Comparison of ENCODE assay signal across 9 mouse cellular contexts in the genomic region with DNA sequence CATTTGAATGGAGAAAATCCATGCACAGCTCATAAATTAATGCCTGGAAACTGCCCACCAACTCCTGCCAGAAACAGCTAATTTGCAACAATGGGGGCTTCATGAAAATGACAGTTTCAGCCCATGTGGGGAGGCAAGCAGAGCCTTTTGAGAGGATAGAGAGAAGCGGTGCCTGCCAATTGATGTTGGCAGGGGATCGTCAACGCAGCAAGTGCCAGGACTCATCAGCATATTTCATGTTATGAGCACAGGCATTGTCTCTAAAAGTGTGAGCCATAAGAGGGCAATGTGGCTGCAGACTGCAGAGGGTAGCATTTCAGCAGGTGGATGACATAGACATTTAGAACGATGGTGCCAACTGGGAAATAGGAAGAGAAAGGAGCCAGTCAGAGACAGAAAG.
A peak's percentile ranks its signal among the peaks of the same experiment; 100 is the strongest.
DNase-seq lines count a peak whose midpoint lies in the region; ATAC-seq lines count a peak whose summit lies in the region.
"Had no signal": no experiment of that assay in that cellular context is flagged by ENCODE, and none has a peak within 500 bp of the region (broad histone marks: within the 10 kb centered on the region; RNA-seq: fewer than 3 reads in every experiment).

No protein-coding gene starts in this region.

- WGBS in heart, embryonic 10.5 days, result 70% methylated on average over 4 of the region's 4 CpGs
- 10% methylated on average over 4 of the region's 4 CpGs for WGBS in forebrain, embryonic 16.5 days
- WGBS in liver, embryonic 11.5 days, result 77% methylated on average over 4 of the region's 4 CpGs

- no peak overlapping the region for H3K9ac ChIP-seq in forebrain, embryonic 16.5 days (replicated peaks; ENCODE audit: low read depth, low read length)
- H3K9ac ChIP-seq in liver, embryonic 11.5 days (ENCODE audit: low read depth, low read length), result no peak overlapping the region

- H3K36me3 ChIP-seq in heart, embryonic 10.5 days, result no peaks in the 10 kb centered on the region
- H3K36me3 ChIP-seq in forebrain, embryonic 16.5 days (ENCODE audit: control insufficient read depth, insufficient read depth), result no peaks in the 10 kb centered on the region
- H3K36me3 ChIP-seq in liver, embryonic 11.5 days (ENCODE audit: control insufficient read depth, insufficient read depth, low read length), result no peaks in the 10 kb centered on the region

- peak; percentile 81 for DNase-seq in heart, adult 11 months
- no peak for DNase-seq in heart, embryonic 10.5 days (ENCODE audit: low spot score)
- peak; percentile 65 to 79 for DNase-seq in layer of hippocampus, postnatal 36 days
- peak; percentile 3 for DNase-seq in right cerebral cortex, adult 18-20 months
- no peak for DNase-seq in liver, embryonic 11.5 days (ENCODE audit: low spot score)

- H3K27me3 ChIP-seq in heart, embryonic 10.5 days (ENCODE audit: insufficient read depth, poor library complexity, severe bottlenecking), result no peaks in the 10 kb centered on the region
- H3K27me3 ChIP-seq in forebrain, embryonic 16.5 days (replicated peaks; ENCODE audit: control insufficient read depth, insufficient read depth, low read length), result no peaks in the 10 kb centered on the region
- no peaks in the 10 kb centered on the region for H3K27me3 ChIP-seq in liver, embryonic 11.5 days (replicated peaks; ENCODE audit: control insufficient read depth, insufficient read depth, low read length)
- H3K27me3 ChIP-seq: CH12.LX had no signal

- no peaks in the 10 kb centered on the region for H3K4me1 ChIP-seq in heart, embryonic 10.5 days
- H3K4me1 ChIP-seq in forebrain, embryonic 16.5 days (replicated peaks; ENCODE audit: control insufficient read depth, insufficient read depth, low read length), result peaks cover 7% of the 10 kb centered on the region
- no peaks in the 10 kb centered on the region for H3K4me1 ChIP-seq in liver, embryonic 11.5 days (replicated peaks; ENCODE audit: control insufficient read depth, insufficient read depth, low read length)

- no peaks in the 10 kb centered on the region for H3K9me3 ChIP-seq in heart, embryonic 10.5 days
- H3K9me3 ChIP-seq in forebrain, embryonic 16.5 days (ENCODE audit: control insufficient read depth, low read length), result no peaks in the 10 kb centered on the region
- H3K9me3 ChIP-seq in liver, embryonic 11.5 days (ENCODE audit: control insufficient read depth, low read length), result no peaks in the 10 kb centered on the region

- H3K4me2 ChIP-seq in forebrain, embryonic 16.5 days (ENCODE audit: low read length), result no peak overlapping the region; the same call in 1 of the 2 replicates
- no peak overlapping the region for H3K4me2 ChIP-seq in liver, embryonic 11.5 days

- ATAC-seq in forebrain, embryonic 16.5 days, result peak; percentile 99
- no peak for ATAC-seq in megakaryocyte, adult 5-6 weeks (ENCODE audit: poor library complexity, severe bottlenecking)
- ATAC-seq in liver, embryonic 11.5 days (replicated peaks; ENCODE audit: low FRiP score), result no peak
- ATAC-seq in granulocyte monocyte progenitor cell, adult 5-6 weeks (replicated peaks; ENCODE audit: poor library complexity, severe bottlenecking), result no peak

- H3K27ac ChIP-seq in heart, embryonic 10.5 days, result no peak overlapping the region
- peak overlapping the region; percentile 53 for H3K27ac ChIP-seq in forebrain, embryonic 16.5 days (ENCODE audit: low read length)
- no peak overlapping the region for H3K27ac ChIP-seq in liver, embryonic 11.5 days (ENCODE audit: low read depth, low read length)

- no peak overlapping the region for H3K4me3 ChIP-seq in heart, embryonic 10.5 days
- no peak overlapping the region for H3K4me3 ChIP-seq in forebrain, embryonic 16.5 days (replicated peaks; ENCODE audit: low read length)
- H3K4me3 ChIP-seq in liver, embryonic 11.5 days (ENCODE audit: low read depth, low read length), result no peak overlapping the region

Comparison
In these comparisons a context has a peak if more than half of its experiments do, and no peak if none do; other contexts are left out.
1. DNase-seq: peak in heart, adult 11 months (single experiment), layer of hippocampus, postnatal 36 days (2 of 2) and right cerebral cortex, adult 18-20 months (single experiment); none in heart, embryonic 10.5 days (single experiment) and liver, embryonic 11.5 days (single experiment).